Mouse (Mus musculus) heart, postnatal 36 days (tissue): ENCODE data around the gene Ssbp2. TPM values are rescaled to one million over a fixed set of nuclear protein-coding genes. Genes with fewer than 3 reads are reported as not detected.

Experiments
- DNase-seq, 2 experiments: peaks; one replicate each; pipeline ENCODE4 v3.0.0; 2021 to 2022
- intact Hi-C: fragments of 180-260 bp; cut with DNase I; formaldehyde crosslinking; loops from one replicate; pipeline ENCODE4 v1.15.1; 2025
- microRNA-seq, 2 experiments: library from miRNA; unstranded; fragments of <30 nt; microRNA quantifications; one replicate each; pipeline ENCODE4 v1.2.0; 2021; ENCODE audit warnings: borderline number of aligned reads in 2 of 2
- total RNA-seq, 2 experiments: library from RNA; stranded (reverse); gene quantifications; 2 replicates each; pipeline ENCODE4 v1.2.3; 2021

The Ssbp2 gene
- total RNA-seq, 2 experiments from 2014 or later = 43.7 TPM

GRCm38 (mm10) chr13:91697011-91697410, 236.9 kb downstream of the Ssbp2 start:
- intact Hi-C loops = no loop called here
- DNase-seq = peak; percentile 11 to 24

DNA sequence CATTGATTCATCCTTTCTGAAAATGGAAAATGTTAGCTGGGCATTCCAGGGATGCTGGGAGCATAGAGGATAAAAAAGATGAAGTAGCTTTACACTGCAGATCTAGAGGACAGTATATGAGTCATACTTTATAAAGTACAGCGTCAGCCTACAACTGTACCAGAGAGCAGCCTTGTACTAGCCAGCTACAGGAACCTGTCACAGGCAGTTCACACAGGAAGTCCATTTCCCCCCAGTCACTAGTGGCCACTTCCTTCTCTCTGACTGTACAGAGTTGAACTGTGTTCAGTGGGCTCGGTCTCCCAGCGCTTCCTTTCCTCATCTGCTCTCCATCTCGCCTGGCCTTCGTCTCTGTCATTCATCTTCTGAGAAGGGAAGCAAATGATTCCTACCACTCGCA, 242.3 kb downstream of the Ssbp2 start:
- DNase-seq = no peak

GRCm38 (mm10) chr13:91719487-91719886, 259.4 kb downstream of the Ssbp2 start:
- DNase-seq = no peak
- intact Hi-C loops = no loop called here

More for the DNA sequence above, 242.3 kb downstream of the Ssbp2 start:
- intact Hi-C loops = no loop called here

- DNase-seq = no peak
- intact Hi-C loops = no loop called here
Measured at GRCm38 (mm10) chr13:91723108-91723735, 263.1 kb downstream of the Ssbp2 start.

GRCm38 (mm10) chr13:91723736-91724119, 263.6 kb downstream of the Ssbp2 start:
- intact Hi-C loops = no loop called here
- DNase-seq = no peak

DNA sequence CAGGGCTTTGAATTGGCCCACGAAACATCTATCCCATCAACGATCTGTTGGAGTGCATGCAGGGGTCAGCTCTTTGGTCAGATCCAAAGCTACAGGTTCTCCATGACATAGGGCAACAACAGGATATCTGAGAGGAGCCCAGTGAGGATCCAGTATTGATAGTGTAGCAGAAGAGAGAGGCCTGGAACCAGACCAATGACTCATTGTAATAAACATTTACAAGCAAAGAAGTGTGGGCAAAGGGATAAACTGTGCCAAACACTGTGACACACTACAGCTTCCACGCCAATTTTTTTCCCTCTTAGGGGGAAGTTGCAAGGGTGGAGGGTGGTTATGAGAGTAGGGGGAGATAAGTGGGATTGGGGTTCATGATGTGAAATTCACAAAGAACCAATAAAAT, 264.1 kb downstream of the Ssbp2 start:
- DNase-seq = no peak
- intact Hi-C loops = no loop called here

DNA sequence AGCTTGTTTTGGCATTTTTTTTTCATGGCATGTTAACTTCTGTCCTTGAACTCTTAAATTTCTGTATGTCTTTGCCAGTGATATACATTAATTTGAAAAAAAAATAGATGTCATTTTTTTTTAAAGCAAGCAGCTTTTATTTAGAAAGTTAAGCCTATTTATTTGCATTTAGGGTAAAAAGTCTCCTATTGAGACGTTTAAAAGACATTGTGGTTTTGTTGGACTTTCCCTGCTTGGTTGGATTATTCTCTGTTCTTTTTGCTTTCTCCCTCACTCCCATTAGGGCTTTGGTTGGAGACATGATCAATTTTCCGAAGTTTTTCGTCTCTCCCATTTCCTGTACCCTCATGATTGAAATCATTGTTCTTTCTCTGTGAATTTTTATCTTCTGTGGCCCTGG, 265.0 kb downstream of the Ssbp2 start:
- intact Hi-C loops = no loop called here
- DNase-seq = no peak

- intact Hi-C loops = no loop called here
- DNase-seq = no peak
Measured at GRCm38 (mm10) chr13:91727899-91728298, 267.8 kb downstream of the Ssbp2 start.

DNA sequence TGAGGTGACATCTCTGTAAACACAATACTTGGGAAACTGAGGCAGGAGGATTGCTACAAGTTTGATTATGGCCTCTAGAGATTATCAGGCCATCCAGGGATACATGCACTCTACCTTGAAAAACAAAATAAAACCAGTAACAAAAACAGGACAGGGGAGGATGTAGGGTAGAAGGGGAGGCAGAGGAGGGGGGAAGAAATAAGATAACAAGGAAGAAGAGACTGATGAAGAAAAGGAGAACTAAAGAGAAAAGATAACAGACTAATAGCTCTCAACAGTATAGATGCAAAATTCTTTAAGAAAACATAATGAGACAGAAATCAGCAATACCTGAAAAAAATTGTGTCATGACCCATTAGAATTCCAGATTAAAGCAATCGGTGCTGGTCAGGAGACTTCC, 277.1 kb downstream of the Ssbp2 start:
- DNase-seq = no peak
- intact Hi-C loops = no loop called here

GRCm38 (mm10) chr13:91740851-91741250, 280.8 kb downstream of the Ssbp2 start:
- no peak for DNase-seq
- intact Hi-C loops = no loop called here

DNA sequence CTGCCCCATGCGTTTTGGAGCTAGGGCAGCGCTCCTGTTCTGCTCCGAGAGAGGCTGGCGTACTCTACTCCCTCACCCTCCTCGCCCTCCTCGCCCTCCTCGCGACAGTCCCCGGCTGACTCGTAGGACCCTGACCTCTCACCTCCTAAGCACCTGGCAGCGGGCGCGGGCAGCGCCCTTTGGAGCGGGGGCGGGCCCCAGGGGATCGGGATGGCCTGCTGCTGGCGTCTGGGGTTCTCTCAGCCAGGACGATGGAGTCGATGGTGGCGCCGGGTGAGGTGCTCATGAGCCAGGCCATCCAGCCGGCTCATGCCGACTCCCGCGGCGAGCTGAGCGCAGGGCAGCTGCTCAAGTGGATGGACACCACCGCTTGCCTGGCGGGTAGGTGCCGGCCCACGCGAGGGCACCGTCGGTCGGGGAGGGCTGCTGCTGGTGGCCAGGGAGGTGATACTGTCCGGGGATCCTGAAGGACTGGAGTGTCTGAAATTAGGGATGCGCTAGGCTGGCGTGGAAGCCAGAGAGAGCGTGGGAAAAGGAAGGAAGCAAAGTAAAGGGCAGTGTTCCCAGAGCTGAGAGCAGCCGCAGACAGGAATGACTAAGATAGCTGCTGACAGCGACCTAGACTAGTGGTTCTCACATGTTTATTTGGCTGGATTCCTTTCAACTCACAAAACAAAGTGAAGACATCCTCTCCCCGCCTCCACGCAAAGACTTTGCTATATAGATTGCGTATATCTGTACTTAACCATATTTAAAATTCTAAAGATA, 281.4 kb downstream of the Ssbp2 start, which contains the start of gene Acot12:
TSS of gene Acot12 (plus strand) at position 233 of the 768 bp plus-strand sequence.
- peak; percentile 9 to 37 for DNase-seq
- intact Hi-C loops = no loop called here

DNA sequence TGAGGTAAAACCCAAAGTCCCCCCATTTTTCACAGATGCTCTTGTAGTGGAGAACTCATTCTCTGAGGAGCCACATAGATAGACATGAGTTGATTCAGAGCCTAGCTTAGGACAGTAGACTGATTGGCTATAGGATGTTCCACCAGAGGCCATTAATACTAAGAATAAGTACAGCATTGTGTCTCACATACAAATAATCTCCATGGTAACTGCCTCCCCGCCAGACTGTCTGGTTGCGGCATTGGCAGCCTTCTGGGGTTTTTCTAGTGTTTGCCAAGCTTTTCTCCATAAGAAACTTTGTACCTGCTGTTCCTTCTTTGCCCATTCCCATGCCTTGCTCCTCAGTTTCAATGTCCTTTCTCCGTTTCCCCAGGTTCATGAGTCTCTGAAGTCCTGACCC, 283.1 kb downstream of the Ssbp2 start:
- intact Hi-C loops = no loop called here
- DNase-seq = no peak

- intact Hi-C loops = no loop called here
- no peak for DNase-seq
Measured at GRCm38 (mm10) chr13:91746470-91746869, 286.4 kb downstream of the Ssbp2 start.

DNA sequence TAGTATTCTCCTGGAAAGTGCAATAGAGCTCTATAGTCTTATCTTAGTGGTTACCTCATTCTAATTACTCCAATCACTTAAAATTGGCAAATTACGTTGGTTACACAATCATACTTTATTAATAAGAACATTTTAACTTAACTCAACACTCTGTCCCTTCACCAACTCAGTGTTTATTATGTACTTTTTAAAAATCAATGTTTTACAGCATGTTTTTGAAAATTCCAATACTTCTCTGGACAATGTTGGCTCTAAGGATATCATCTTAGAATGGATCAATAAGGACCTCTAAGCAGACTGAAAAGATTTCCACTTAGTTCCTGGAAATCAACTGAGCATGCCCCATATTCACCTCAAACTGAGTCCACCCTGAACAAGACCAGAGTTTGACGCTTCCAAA, 288.3 kb downstream of the Ssbp2 start:
- intact Hi-C loops = no loop called here
- DNase-seq = no peak

GRCm38 (mm10) chr13:91749981-91750380, 289.9 kb downstream of the Ssbp2 start:
- intact Hi-C loops = no loop called here
- no peak for DNase-seq

Small RNAs within 50 kb of the gene (microRNA-seq; reads per million reads assigned to microRNA genes)
- 0 reads per million in 2 experiments for gene Gm27656

Other genes starting within 250 kb of the Ssbp2 start
- 10 to 100 TPM; 26.6 to 31.4 TPM for gene Atg10, start 236.3 kb upstream of the Ssbp2 start, total RNA-seq